Mouse (Mus musculus): ENCODE measurements around the gene Olfr1189. TPM values are rescaled to one million over a fixed set of nuclear protein-coding genes. Genes with fewer than 3 reads are reported as not detected.

Olfr1189 gene
- not detected for polyA plus RNA-seq (2015; fragmentation: Illumina TruSeq; extraction: RNeasy Lipid Tissue Mini Kit (QIAGEN cat#74804); ENCODE audit: low read depth, low replicate concordance)

DNA sequence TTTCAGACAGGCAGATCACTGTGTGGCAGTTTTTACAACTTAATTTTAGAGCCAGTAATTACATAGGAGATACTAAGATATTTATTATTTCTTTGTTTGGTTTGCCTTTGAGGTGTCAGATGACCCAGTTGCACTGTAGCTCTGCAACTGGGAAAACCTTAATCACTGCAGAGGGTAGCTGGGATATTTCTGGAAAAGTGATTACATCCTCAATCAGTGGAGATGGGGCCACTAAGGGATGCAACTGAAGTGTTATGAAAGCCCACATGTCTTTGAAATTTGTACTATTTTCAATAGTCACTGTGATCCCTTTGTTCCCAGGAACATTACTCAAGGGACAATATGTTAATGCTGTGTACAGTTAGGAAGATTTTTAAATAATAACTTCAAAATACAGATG lies at the start of gene Olfr1189:
Gene Olfr1189, plus strand, starts transcription at position 301 of the 400 bp plus-strand sequence.

DNA sequence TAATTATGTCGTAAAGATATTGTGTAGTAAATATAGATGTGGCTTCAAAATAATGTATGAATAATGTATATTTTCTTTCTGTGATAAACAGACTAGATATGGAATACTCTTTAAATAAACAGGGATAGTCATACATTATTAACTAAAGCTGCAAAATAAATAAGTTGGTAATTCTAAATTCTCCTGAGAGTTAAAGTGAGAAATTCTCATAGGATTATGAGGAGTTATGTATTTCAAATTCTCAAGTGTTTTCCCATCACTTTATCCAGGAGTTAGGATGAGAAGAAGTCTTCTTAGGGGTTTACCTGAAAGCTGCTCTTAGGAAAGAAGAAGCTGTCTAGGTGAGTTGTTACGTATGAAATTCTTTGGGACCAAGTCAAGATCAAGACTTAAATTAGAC lies 29.6 kb upstream of the Olfr1189 start, which contains the start of gene Olfr1188:
Gene Olfr1188, plus strand, starts transcription at position 301 of the 400 bp plus-strand sequence.

DNA sequence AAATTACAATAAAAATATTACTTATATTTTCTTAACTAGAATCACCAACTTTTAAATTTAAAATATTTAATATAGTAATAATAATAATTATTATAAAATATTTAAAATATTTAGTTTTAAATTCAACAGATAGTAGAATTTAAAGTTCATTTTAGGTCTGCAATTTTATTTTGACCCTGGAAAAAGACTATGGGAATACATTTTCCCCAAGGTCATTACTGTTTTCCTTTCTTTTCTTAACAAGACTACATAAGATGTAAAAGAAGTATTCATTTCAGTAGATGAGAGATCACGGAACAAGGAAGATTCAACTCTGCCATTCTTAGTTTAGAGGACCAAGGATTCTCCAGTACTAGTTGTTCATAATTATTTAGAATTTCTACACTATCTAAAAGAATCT lies 54.0 kb downstream of the Olfr1189 start, which contains the start of gene Olfr1191-ps1:
Gene Olfr1191-ps1, plus strand, starts transcription at position 301 of the 400 bp plus-strand sequence.

Other genes with a start within 250 kb of the Olfr1189 start
- not detected for gene Olfr1176, start 249.7 kb upstream of the Olfr1189 start, polyA plus RNA-seq (2015; fragmentation: Illumina TruSeq; extraction: RNeasy Lipid Tissue Mini Kit (QIAGEN cat#74804); ENCODE audit: low read depth, low replicate concordance)
- not detected for gene Olfr1177-ps, start 240.0 kb upstream of the Olfr1189 start, polyA plus RNA-seq (2015; fragmentation: Illumina TruSeq; extraction: RNeasy Lipid Tissue Mini Kit (QIAGEN cat#74804); ENCODE audit: low read depth, low replicate concordance)
- not detected for gene Olfr1178, start 199.4 kb upstream of the Olfr1189 start, polyA plus RNA-seq (2015; fragmentation: Illumina TruSeq; extraction: RNeasy Lipid Tissue Mini Kit (QIAGEN cat#74804); ENCODE audit: low read depth, low replicate concordance)
- gene Olfr1179, start 180.0 kb upstream of the Olfr1189 start, polyA plus RNA-seq (2015; fragmentation: Illumina TruSeq; extraction: RNeasy Lipid Tissue Mini Kit (QIAGEN cat#74804); ENCODE audit: low read depth, low replicate concordance) = not detected
- gene Olfr1180, start 167.3 kb upstream of the Olfr1189 start, polyA plus RNA-seq (2015; fragmentation: Illumina TruSeq; extraction: RNeasy Lipid Tissue Mini Kit (QIAGEN cat#74804); ENCODE audit: low read depth, low replicate concordance) = not detected
- gene Olfr1181, start 160.3 kb upstream of the Olfr1189 start, polyA plus RNA-seq (2015; fragmentation: Illumina TruSeq; extraction: RNeasy Lipid Tissue Mini Kit (QIAGEN cat#74804); ENCODE audit: low read depth, low replicate concordance) = not detected
- gene Gm13757, start 137.3 kb upstream of the Olfr1189 start, polyA plus RNA-seq (2015; fragmentation: Illumina TruSeq; extraction: RNeasy Lipid Tissue Mini Kit (QIAGEN cat#74804); ENCODE audit: low read depth, low replicate concordance) = not detected
- gene Olfr1183, start 131.6 kb upstream of the Olfr1189 start, polyA plus RNA-seq (2015; fragmentation: Illumina TruSeq; extraction: RNeasy Lipid Tissue Mini Kit (QIAGEN cat#74804); ENCODE audit: low read depth, low replicate concordance) = not detected
- not detected for gene Olfr1184, start 102.9 kb upstream of the Olfr1189 start, polyA plus RNA-seq (2015; fragmentation: Illumina TruSeq; extraction: RNeasy Lipid Tissue Mini Kit (QIAGEN cat#74804); ENCODE audit: low read depth, low replicate concordance)
- gene Olfr1185-ps1, start 93.1 kb upstream of the Olfr1189 start, polyA plus RNA-seq (2015; fragmentation: Illumina TruSeq; extraction: RNeasy Lipid Tissue Mini Kit (QIAGEN cat#74804); ENCODE audit: low read depth, low replicate concordance) = not detected
- gene Olfr1186, start 67.9 kb upstream of the Olfr1189 start, polyA plus RNA-seq (2015; fragmentation: Illumina TruSeq; extraction: RNeasy Lipid Tissue Mini Kit (QIAGEN cat#74804); ENCODE audit: low read depth, low replicate concordance) = not detected
- not detected for gene Olfr1188, start 29.5 kb upstream of the Olfr1189 start, polyA plus RNA-seq (2015; fragmentation: Illumina TruSeq; extraction: RNeasy Lipid Tissue Mini Kit (QIAGEN cat#74804); ENCODE audit: low read depth, low replicate concordance)
- not detected for gene Olfr1191-ps1, start 54.1 kb downstream of the Olfr1189 start, polyA plus RNA-seq (2015; fragmentation: Illumina TruSeq; extraction: RNeasy Lipid Tissue Mini Kit (QIAGEN cat#74804); ENCODE audit: low read depth, low replicate concordance)
- not detected for gene Olfr1192-ps1, start 62.1 kb downstream of the Olfr1189 start, polyA plus RNA-seq (2015; fragmentation: Illumina TruSeq; extraction: RNeasy Lipid Tissue Mini Kit (QIAGEN cat#74804); ENCODE audit: low read depth, low replicate concordance)
- gene Olfr1193, start 89.2 kb downstream of the Olfr1189 start, polyA plus RNA-seq (2015; fragmentation: Illumina TruSeq; extraction: RNeasy Lipid Tissue Mini Kit (QIAGEN cat#74804); ENCODE audit: low read depth, low replicate concordance) = not detected
- gene Olfr1195, start 102.7 kb downstream of the Olfr1189 start, polyA plus RNA-seq (2015; fragmentation: Illumina TruSeq; extraction: RNeasy Lipid Tissue Mini Kit (QIAGEN cat#74804); ENCODE audit: low read depth, low replicate concordance) = not detected
- not detected for gene Olfr1196, start 118.1 kb downstream of the Olfr1189 start, polyA plus RNA-seq (2015; fragmentation: Illumina TruSeq; extraction: RNeasy Lipid Tissue Mini Kit (QIAGEN cat#74804); ENCODE audit: low read depth, low replicate concordance)
- gene Olfr1197, start 145.9 kb downstream of the Olfr1189 start, polyA plus RNA-seq (2015; fragmentation: Illumina TruSeq; extraction: RNeasy Lipid Tissue Mini Kit (QIAGEN cat#74804); ENCODE audit: low read depth, low replicate concordance) = not detected
- gene Olfr1198, start 164.9 kb downstream of the Olfr1189 start, polyA plus RNA-seq (2015; fragmentation: Illumina TruSeq; extraction: RNeasy Lipid Tissue Mini Kit (QIAGEN cat#74804); ENCODE audit: low read depth, low replicate concordance) = not detected
- gene Olfr1199, start 174.0 kb downstream of the Olfr1189 start, polyA plus RNA-seq (2015; fragmentation: Illumina TruSeq; extraction: RNeasy Lipid Tissue Mini Kit (QIAGEN cat#74804); ENCODE audit: low read depth, low replicate concordance) = not detected
- not detected for gene Olfr1200, start 184.0 kb downstream of the Olfr1189 start, polyA plus RNA-seq (2015; fragmentation: Illumina TruSeq; extraction: RNeasy Lipid Tissue Mini Kit (QIAGEN cat#74804); ENCODE audit: low read depth, low replicate concordance)
- gene Olfr1201, start 206.6 kb downstream of the Olfr1189 start, polyA plus RNA-seq (2015; fragmentation: Illumina TruSeq; extraction: RNeasy Lipid Tissue Mini Kit (QIAGEN cat#74804); ENCODE audit: low read depth, low replicate concordance) = not detected
- gene Olfr1202, start 228.0 kb downstream of the Olfr1189 start, polyA plus RNA-seq (2015; fragmentation: Illumina TruSeq; extraction: RNeasy Lipid Tissue Mini Kit (QIAGEN cat#74804); ENCODE audit: low read depth, low replicate concordance) = not detected
- gene Olfr1205, start 243.3 kb downstream of the Olfr1189 start, polyA plus RNA-seq (2015; fragmentation: Illumina TruSeq; extraction: RNeasy Lipid Tissue Mini Kit (QIAGEN cat#74804); ENCODE audit: low read depth, low replicate concordance) = not detected

All from brain, adult 10 weeks (tissue).